In genomic region chr9:118878596-118878995, GRCm38 (mm10) we compare ENCODE assay signal across 13 mouse cellular contexts. TPM values are rescaled to one million over a fixed set of nuclear protein-coding genes. Genes with fewer than 3 reads are reported as not detected.
"Had no signal": no experiment of that assay in that cellular context is flagged by ENCODE, and none has a peak within 500 bp of the region (broad histone marks: within the 10 kb centered on the region; RNA-seq: fewer than 3 reads in every experiment).

No protein-coding gene starts in this region.

- H3K9ac ChIP-seq: lung, embryonic 14.5 days; midbrain, embryonic 12.5 days; midbrain, embryonic 15.5 days; neural tube, embryonic 12.5 days; stomach, embryonic 15.5 days had no signal

- H3K27me3 ChIP-seq: midbrain, embryonic 12.5 days; midbrain, embryonic 15.5 days; neural tube, embryonic 12.5 days; stomach, embryonic 15.5 days had no signal

- DNase-seq: lung, adult 18-20 months; lung, embryonic 14.5 days; right cerebral cortex, postnatal 14 days; thymus, adult 2 months; thymus, postnatal 25 days; thymus, postnatal 4 days had no signal

- H3K36me3 ChIP-seq: midbrain, embryonic 10.5 days; midbrain, embryonic 12.5 days; midbrain, embryonic 15.5 days; neural tube, embryonic 12.5 days had no signal

- H3K27ac ChIP-seq: midbrain, embryonic 10.5 days; midbrain, embryonic 12.5 days; midbrain, embryonic 15.5 days; neural tube, embryonic 12.5 days; stomach, embryonic 15.5 days; stomach, postnatal 0 days had no signal

- H3K4me1 ChIP-seq: midbrain, embryonic 10.5 days; midbrain, embryonic 12.5 days; midbrain, embryonic 15.5 days had no signal

- H3K9me3 ChIP-seq: midbrain, embryonic 10.5 days; midbrain, embryonic 12.5 days; midbrain, embryonic 15.5 days; neural tube, embryonic 12.5 days; stomach, embryonic 15.5 days had no signal

- H3K4me3 ChIP-seq: midbrain, embryonic 10.5 days; midbrain, embryonic 12.5 days; midbrain, embryonic 15.5 days; neural tube, embryonic 12.5 days; stomach, embryonic 15.5 days had no signal

RNA-seq across cellular contexts. Expression of gene Ctdspl, which starts 47.7 kb away (rescaled TPM):
- total RNA-seq: monocyte, adult 5-6 weeks had no signal
